Mouse (Mus musculus): ENCODE measurements around the gene Gm14085. TPM values are rescaled to one million over a fixed set of nuclear protein-coding genes. Genes with fewer than 3 reads are reported as not detected.
A peak's percentile ranks its signal among the peaks of the same experiment; 100 is the strongest.

Gene Gm14085
- total RNA-seq, 2 experiments from 2014 or later, result 6.9 to 7.1 TPM

DNA sequence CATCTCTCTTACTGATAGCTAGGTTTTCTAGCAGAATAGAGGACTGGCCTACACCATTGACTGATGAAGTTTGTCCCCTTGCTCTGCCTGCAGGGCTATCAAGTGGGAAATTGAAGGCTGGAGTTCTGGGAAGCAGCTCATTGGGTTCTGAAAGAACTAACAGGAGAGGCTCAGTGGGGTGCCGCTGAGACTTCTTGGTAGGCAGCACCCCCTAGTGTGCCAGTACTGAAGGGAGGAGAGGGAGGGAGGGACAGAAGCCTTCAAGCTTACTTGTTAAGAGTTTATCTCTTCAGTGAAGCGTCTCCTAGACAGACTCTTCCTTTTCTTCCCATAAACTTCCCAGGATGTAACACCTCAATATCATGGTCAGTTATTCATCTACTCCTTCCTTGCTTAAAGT lies 73.6 kb downstream of the Gm14085 start:
- peak; percentile 62 for ATAC-seq (replicated peaks; ENCODE audit: poor library complexity)

DNA sequence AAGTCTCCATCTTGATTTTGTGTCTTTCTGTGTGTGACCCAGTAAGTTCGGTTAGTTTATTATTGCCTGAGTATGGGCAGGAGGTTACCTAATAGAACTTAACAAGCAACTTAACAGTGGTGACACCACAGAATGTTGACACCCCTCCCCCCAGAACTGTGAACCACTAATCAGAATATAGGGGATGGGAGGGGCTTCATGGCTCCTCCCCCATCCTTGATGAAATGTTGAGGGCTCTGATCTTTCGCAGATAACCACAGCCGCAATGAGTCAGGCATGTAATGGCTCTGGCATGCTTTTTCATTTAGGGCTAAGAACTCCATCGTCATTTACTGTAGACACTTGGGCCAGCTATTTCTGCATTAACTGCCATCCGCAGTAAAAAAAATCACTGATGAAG lies 76.5 kb downstream of the Gm14085 start:
- peak; percentile 93 for ATAC-seq (replicated peaks; ENCODE audit: poor library complexity)

DNA sequence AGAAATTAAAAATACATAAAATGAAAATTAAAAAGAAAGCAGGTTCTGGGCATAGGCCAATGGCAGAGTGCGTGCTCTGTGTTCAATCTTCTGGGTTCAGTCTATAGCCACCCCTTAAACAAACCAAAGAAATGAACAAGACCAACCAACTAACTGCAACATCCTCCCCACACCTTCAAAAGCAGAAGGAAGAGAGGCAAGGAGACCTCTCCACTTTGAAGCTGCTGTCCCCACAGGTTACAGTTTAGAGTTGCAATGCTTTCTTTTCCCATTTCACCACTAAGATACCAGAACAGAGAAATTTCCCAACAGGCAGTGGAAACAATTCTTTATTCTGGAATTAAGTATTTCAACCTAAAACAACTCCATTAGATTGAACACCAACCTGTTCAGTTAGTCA lies 77.5 kb downstream of the Gm14085 start:
- peak; percentile 64 for ATAC-seq (replicated peaks; ENCODE audit: poor library complexity)

DNA sequence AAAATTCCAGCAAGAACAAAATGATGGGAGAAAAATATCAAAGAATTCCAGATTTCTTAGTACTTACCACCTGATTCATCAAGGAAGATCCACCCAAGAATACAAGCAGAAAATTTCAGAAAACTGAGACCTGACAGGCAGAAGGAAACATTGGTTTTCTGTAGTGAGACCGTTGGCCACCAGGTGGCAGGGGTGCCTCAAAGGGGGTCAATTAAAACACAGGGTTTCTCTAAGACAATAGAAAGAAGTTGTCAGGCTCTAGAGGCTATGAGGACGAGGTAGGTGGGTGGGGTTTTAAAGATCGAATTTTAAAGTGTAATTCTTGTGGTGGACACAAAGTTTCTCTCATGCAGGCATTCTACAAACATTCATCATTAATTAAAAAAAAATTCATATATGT lies 84.7 kb downstream of the Gm14085 start:
- ATAC-seq (replicated peaks; ENCODE audit: poor library complexity), result peak; percentile 88

DNA sequence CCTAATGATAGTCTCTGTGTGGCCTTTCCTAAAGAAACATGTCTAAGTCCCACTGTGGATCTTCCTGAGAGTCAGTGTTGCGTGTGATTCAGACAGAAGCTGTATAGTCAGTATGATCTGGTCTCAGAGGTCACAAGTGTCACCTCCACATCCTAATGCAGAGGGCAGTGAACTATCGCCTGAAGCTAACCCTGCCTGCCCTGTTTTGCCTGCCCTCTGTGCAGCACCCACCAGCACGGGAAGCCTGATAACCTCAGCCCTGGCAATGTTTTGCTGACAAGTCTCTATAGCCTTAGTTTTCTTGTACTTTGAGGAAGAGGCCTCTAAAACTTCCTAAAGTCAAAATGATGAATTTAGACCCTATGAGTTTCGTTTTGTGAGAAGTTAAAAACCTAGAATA lies 85.7 kb downstream of the Gm14085 start:
- ATAC-seq (replicated peaks; ENCODE audit: poor library complexity), result no peak

DNA sequence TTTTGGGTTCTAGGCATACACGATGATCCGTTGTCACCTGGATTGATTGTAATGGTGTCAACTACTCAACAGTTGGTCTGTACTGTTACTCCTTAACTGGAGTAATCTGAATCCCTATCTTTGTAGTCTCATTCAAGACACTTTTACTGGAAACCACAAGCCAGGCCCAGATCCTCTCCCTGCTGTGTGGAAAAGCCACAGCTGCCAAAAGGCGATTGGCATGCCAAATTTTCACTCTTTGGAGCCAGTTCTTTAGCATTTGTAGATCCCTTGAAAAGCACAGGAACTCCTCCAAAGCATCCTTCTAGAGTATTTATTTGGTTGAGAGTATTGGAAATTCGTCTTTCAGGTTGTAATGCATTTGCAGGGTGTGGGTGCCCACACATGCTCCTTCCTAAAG lies 86.6 kb downstream of the Gm14085 start:
- ATAC-seq (replicated peaks; ENCODE audit: poor library complexity), result no peak

DNA sequence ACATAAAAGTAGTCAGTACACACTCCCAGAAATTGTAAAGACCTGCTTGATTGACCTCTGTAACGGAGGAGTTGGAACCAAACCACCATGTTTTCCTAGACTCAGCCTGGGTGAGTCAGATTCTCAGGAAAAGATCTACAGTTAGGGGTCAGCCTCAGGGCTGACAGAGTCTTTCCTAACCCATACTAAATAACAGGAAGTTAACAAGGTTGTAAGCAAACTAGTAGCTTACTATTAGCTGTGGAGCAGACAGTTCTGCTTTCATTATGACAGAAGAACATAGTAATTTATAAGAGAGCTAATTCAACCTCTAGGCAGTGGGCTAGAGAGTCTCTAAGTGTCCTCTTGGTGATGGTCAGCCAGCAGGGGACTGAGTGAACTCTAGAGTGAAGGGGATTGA lies 87.7 kb downstream of the Gm14085 start:
- ATAC-seq (replicated peaks; ENCODE audit: poor library complexity), result peak; percentile 86

DNA sequence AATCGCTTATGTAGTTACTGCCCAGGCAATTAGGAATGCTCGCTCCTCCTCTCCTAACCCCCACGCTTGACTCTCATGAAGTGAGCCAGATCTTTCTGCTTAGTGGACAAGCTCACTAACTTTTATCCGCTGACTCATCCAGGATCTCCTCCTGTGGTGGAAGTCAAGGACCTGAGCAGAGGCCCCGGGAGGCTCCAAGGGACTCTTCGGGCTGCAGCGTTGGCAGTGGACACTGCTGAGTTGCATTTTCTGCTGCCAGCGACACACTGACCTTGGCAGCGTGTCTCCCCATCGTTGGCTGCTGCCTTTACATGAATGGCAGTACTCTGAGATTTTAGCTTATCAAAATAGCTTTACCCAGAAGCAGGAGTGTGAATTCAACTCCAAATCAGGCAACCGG lies 90.7 kb downstream of the Gm14085 start:
- no peak for ATAC-seq (replicated peaks; ENCODE audit: poor library complexity)

DNA sequence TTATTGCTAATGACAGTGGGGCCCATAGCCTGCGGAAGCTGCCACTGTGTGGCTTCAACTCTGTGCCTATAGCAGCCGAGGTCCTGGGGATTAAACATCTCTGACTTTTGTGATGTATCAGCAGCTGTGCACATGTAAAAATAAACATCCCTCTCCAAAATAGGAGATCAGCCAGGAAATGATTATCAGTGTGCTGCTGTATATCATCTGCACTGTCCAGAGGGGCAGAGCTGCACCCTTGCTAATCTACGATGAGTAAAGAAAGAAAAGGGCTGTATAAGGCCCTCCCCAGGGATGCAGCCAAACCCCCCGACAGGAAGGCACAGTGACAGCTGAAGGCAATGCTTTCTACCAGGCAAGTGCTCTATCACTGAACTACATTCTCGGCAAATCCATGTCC lies 91.6 kb downstream of the Gm14085 start:
- ATAC-seq (replicated peaks; ENCODE audit: poor library complexity), result peak; percentile 19; the same call in 1 of the 2 replicates

DNA sequence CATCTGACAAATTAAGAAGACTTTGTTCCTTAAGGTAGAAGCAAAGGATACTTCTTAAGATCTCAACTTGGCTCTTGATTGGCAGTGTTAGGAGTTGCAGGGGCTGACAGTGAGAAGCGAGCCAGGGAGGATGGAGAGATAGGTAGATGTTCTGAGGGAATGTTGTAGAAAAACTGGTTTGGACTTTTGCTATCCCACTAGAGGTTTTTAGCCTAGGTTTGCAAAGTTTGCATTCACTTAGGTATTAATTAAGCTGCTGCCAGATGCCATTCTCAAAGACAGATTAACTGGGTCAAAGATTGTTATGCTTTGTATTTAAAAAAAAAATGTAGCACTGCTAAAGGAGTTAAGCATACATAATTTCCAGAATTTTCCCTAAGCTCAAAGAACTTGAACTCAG lies 92.6 kb downstream of the Gm14085 start:
- no peak for ATAC-seq (replicated peaks; ENCODE audit: poor library complexity)

Other genes starting within 250 kb of the Gm14085 start
- not detected in 2 replicates for gene Duox2, start 186.5 kb upstream of the Gm14085 start, total RNA-seq (2015)
- not detected in 2 replicates for gene Duox2, start 186.5 kb upstream of the Gm14085 start, total RNA-seq (2017)
- gene Duoxa2, start 186.0 kb upstream of the Gm14085 start, total RNA-seq (2015), result not detected in 2 replicates
- not detected in 2 replicates for gene Duoxa2, start 186.0 kb upstream of the Gm14085 start, total RNA-seq (2017)
- not detected in 2 replicates for gene Duoxa1, start 171.2 kb upstream of the Gm14085 start, total RNA-seq (2015)
- gene Duoxa1, start 171.2 kb upstream of the Gm14085 start, total RNA-seq (2017), result not detected in 2 replicates
- not detected in 2 replicates for gene Duox1, start 169.3 kb upstream of the Gm14085 start, total RNA-seq (2015)
- not detected in 2 replicates for gene Duox1, start 169.3 kb upstream of the Gm14085 start, total RNA-seq (2017)
- 2.2 and 3.7 TPM in 2 replicates for gene Shf, start 115.8 kb upstream of the Gm14085 start, total RNA-seq (2015)
- gene Shf, start 115.8 kb upstream of the Gm14085 start, total RNA-seq (2017), result 2.1 and 2.4 TPM in 2 replicates
- 61.0 and 68.7 TPM in 2 replicates for gene Slc28a2, start 58.5 kb upstream of the Gm14085 start, total RNA-seq (2015)
- gene Slc28a2, start 58.5 kb upstream of the Gm14085 start, total RNA-seq (2017), result 72.2 and 78.8 TPM in 2 replicates
- gene Gatm, start 126.4 kb downstream of the Gm14085 start, total RNA-seq (2015), result 199 and 209 TPM in 2 replicates
- 131 and 133 TPM in 2 replicates for gene Gatm, start 126.4 kb downstream of the Gm14085 start, total RNA-seq (2017)
- 4.2 and 5.9 TPM in 2 replicates for gene AA467197, start 152.0 kb downstream of the Gm14085 start, total RNA-seq (2015)
- gene AA467197, start 152.0 kb downstream of the Gm14085 start, total RNA-seq (2017), result 5.4 and 7.4 TPM in 2 replicates
- 1.8 and 2.1 TPM in 2 replicates for gene Slc30a4, start 217.7 kb downstream of the Gm14085 start, total RNA-seq (2015)
- gene Slc30a4, start 217.7 kb downstream of the Gm14085 start, total RNA-seq (2017), result 2.5 and 2.7 TPM in 2 replicates